Mouse (Mus musculus): ENCODE data around the gene Ptpn1.

The Ptpn1 gene

DNA sequence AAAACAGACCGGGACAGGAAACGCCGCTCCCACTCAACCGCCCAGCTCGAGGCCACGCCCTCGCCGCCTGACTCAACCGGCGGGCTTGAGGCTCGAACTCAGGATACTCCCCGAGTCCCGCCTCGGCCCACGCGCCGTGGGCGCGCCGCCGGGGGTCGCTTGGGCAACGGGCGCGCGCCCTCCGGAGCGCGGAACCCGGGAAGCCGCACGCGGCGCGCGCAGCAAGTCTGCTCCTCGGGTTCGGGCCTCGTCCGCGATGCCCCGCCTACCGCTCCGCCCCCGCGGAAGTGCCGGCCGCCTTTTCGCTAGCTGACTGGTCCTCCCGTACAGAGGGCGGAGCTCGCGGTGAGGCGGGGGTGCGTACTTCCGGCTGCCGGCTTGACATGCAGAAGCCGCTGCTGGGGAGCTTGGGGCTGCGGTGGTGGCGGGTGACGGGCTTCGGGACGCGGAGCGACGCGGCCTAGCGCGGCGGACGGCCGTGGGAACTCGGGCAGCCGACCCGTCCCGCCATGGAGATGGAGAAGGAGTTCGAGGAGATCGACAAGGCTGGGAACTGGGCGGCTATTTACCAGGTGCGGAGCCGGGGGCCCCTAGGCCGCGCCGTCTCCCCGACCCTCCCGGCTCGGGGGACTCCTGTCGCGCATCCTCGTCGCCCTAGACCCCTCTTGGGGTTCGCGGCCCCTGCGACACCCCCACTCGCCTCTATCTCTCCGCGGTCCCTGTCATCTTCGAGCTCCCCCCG is at the start of gene Ptpn1:
Gene Ptpn1 (plus strand): TSS at position 73 of the 742 bp plus-strand sequence.
- peak; percentile 97 for DNase-seq

GRCm38 (mm10) chr2:167886485-167886884 is 45.4 kb upstream of the Ptpn1 start:
- DNase-seq: no peak

DNA sequence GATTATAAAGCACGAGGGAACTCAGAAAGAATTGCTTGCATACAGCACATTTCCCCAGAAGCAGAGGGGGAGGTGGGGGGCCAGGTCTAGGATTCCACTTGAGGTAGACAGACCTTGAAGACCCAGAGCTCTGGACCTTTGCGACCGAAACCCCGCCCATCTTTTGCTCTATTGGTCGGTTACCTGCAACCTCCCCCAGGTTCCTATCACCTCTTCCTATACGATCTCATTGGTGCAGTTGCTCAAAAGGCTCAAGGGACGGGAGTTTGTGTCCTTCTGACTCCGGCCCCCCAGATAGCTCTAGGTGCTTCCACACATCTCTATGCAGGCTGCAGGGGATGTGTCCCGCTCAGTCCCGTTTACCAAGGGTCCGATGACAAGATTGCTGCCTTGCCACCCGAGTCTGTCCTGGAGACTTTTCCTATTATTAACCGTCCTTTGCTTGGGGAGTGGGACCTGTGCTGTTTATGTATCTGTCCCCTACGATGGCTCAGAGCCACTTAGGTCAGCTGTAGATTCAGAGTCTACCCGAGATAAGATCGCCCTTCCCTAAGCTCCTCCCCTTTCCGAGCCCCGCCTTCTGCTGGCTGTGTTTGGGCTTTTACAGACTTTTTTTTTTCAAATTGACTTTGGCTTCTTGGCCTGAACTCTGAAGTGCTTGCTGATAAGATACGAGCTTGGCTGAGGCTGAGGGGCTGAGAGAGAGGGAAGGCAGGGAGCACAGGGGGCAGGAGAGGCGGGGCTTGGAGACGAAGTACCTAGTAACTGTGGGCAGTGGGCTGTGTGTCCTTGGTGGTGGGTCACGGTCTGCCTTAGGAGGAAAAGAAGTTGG is 44.1 kb upstream of the Ptpn1 start:
- DNase-seq: no peak

- DNase-seq: no peak
Measured at GRCm38 (mm10) chr2:167888834-167889233, 43.0 kb upstream of the Ptpn1 start.

DNA sequence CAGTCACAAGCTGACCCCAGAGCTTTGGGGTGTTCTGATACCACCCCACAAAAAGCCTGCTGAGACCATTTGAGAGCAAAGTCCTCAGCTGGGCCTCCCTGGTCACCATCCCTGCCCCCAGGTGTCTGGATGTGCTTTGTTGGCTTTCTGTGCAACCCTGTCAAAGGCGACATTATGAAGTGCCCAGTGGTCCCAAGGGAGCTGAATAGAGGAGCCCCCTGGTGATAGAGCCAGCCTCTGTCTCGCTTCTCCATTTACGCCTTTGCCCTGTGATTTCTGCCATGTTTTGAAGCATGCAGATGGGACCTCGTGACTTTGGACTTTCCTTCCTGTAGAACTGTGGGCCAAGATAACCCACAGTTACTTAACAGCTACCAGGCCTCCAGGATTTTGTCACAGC is 42.0 kb upstream of the Ptpn1 start:
- no peak for DNase-seq

DNA sequence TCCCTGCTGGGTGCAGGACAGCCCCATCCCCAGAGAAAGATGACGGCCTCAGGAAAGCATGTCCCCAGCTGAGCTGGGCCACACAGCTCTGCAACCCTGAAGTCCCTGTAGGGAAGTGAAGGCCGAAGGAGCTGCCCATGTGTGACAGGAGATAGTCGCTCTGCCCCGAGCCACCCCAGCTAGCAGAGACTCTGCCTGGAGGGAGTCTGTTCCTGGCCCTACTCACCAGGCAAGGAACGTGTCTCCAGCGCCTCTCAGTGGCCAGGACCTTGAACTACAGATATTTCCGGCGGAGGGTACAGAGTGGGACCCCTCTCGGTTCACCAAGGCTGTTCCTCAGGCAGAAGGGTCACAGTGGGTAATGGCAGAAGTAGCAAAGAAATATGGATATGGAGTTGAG is 39.9 kb upstream of the Ptpn1 start:
- DNase-seq: peak; percentile 8

- no peak for DNase-seq
Measured at GRCm38 (mm10) chr2:167893680-167894079, 38.2 kb upstream of the Ptpn1 start.

GRCm38 (mm10) chr2:167894948-167895372 is 36.9 kb upstream of the Ptpn1 start:
- peak; percentile 69 for DNase-seq

DNA sequence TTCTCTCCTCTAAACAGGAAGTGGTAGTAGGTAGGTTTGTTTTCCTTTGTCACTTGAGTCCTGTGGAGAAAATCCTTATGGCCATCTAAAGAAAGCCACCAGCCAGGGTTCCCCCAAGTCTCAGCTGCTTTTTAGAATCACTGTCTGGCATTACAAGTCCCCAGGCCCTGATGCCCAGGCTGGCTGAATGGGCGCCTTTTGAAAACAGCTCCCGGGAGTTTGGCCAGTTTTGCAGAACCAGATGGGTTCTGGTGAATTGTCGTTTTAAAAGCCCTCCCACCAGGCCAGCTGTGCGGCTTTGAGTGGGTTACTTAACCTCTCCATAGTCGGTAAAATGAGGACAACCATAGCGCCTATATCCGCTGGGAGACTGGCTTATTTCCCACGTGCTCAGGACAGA is 34.0 kb upstream of the Ptpn1 start:
- DNase-seq: no peak

- DNase-seq: no peak
Measured at GRCm38 (mm10) chr2:167899989-167900421, 31.9 kb upstream of the Ptpn1 start.

- DNase-seq: no peak
Measured at GRCm38 (mm10) chr2:167902116-167902703, 29.6 kb upstream of the Ptpn1 start.

DNA sequence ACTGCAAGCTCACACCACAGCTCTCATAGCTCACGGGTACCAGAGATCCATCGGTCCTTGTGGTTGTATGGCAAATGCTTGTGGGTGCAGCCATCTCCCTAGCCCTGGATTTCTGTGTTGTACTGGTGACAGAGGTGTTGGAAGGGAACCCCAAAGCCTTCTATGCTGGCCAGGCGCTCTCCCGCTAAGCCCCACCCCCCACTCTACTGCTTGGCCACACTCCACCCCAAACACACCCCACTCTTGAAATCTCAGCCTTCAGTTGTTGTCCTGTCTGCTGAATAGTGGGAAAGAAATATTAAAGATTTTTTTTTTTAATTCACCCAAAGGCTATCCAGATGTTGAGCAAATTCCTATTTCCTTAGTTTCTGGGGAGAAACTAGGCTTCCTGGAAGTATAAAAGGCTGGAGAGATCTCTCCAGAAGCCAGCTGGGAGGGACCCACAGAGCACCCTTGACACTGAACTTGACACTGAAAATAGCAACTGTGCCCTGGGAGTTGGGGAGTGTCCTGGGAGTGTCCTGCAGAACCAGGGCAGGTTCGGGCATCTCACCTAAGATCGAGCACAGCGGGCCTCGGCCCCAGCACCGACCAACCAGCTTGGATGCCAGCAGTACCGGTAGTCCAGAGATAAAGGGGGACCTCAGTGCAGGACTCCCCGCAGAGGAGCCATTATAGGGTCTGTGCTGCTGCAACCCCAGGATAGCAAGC is 28.5 kb upstream of the Ptpn1 start:
- DNase-seq: no peak

DNA sequence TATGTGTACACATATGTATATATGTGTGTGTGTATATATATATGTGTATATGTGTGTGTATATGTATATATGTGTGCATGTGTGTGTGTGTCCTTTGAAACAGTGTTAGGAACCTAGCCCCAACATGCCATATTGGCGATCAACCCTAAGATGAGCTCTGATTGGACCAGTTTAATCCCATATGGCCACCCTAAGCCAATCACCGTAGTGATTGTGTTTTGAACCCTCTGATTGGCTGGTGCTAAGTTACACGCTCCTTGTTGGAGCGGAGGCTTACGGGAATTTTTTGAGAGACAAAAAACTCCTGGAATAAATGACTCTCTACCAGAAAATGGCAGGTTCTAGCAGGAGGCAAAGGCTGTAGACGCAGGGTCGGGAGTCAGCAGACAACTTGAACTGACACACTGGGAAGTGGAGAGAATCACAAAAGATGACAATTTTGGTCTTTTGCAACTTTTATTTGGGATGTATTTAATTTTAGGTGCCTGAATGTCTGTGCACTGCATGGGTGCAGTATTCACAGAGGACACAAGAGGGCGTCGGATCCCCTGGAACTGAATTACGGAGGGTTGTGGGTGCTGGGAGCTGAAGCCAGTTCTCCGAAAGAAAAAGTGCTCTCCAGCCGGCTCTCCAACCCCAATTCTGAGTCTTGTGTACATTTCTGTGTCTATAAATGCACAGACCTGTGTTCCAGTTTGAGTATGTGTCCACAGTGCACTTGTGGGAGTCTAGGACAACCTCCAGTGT is 27.1 kb upstream of the Ptpn1 start:
- no peak for DNase-seq

GRCm38 (mm10) chr2:167905561-167905960 is 26.3 kb upstream of the Ptpn1 start:
- DNase-seq: no peak

DNA sequence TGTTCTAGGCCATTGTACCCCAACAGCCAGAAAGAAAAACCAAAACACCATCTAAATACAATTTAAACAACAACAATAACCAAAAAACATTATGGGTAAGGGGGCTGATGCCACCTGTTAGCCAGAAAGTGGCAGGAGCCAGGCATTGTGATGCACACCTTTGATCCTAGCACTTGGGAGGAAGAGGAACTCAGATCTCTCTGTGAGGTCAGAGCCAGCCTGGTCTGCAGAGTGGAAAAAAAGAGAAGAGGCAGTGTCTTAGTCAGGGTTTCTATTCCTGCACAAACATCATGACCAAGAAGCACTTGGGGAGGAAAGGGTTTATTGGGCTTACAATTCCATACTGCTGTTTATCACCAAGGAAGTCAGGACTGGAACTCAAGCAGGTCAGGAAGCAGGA is 25.1 kb upstream of the Ptpn1 start:
- DNase-seq: no peak

- no peak for DNase-seq
Measured at GRCm38 (mm10) chr2:167909531-167910177, 22.2 kb upstream of the Ptpn1 start.

DNA sequence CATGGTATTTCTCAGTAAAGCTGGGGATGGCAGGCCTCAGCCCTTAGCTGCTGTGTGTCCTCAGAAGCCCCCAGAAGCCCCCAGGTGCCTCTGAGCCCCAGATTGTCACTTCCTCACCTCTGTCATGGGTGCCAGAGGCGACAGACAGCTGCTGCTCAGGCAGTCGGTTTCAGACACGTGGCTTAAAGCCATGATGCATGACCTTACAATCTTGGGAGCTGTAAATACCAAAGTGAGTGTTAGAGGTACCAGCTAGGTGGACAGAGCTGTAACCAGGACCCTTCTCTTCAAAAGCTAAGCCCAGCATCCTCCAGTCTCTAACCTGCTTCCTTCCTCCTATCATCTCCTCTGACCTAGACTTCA is 21.7 kb upstream of the Ptpn1 start:
- no peak for DNase-seq

DNA sequence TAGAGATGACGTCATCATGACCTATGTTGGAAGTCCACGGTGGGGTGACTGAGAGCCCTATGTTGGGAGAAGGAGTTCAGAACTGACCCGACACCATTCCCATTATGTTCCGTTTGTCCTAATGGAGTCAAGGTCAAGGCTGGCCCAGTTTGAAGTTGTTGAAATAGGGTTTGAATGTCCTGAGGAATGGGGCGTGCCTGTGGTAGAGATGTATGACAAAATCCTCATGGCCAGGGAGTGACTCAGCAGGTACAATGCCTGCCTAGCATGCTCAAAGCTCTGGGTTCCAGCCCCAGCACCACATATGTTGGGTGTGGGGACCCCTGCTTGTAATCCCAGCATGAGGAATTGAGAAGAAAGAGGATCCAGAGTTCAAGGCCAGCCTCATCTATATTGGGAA is 20.3 kb upstream of the Ptpn1 start:
- no peak for DNase-seq

DNA sequence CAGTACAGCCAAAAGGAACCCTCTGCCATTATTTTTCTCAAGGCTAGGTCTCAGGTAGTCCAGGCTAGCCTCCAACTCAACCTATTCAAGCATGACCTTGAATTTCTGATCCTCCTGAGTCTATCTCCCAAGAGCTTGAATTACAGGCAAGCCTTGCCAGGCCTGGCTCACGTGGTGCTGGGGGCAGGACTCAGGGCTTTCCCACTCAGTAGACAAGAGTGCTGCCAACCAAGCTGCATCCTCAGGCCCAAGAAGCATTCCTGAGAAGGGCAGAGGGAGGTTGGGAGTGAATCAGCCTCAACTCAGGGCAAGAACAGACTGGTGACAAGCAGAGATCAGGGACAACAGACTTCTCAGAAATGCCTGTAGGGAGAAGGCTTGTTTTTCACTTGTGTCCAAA is 12.8 kb upstream of the Ptpn1 start:
- DNase-seq: no peak

DNA sequence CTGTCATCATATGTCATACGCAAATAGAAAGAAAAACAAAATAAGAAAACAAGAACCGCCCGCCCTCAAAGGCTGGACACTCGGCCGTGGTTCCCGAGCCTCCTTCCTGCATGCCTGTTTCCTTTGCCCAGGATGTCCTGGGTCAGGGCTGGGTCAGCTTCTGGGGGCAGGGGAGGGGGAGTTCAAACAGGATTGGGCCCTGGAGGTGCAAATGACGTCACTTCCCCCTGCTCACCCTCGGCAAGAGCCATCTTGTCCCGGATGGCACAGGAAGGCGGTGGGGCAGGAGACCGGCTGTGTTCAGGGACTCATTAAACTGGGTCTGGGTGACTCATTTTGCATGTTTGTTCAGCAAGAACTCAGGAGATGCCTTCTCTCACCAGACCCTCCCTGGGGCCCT is 11.8 kb upstream of the Ptpn1 start:
- no peak for DNase-seq

DNA sequence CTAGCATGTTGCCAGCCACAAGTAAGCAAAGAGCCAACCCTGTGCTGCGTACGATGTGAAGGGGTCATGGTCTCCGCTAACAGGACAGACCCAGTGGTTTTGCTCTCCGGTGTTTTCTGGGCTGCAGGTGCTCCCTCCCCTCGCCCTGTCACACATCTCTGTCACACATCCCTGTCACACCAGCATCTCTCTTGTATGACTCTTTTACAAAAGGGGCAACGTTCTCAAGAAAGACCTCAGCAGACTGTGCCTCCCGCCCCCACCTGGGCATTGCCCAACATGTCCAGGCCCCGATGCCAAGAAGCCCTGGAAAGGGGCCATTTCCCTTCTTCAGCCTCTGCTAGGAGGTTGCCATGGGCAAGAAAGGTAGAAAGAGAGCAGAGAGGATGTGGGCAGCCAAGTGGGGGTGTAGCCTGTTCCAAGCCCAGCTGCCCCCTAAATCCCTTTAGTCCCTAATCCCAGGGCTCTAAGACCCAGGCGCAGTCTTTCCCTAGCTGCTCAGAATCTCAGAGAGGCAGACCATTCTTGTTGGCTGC is 10.8 kb upstream of the Ptpn1 start:
- DNase-seq: no peak

DNA sequence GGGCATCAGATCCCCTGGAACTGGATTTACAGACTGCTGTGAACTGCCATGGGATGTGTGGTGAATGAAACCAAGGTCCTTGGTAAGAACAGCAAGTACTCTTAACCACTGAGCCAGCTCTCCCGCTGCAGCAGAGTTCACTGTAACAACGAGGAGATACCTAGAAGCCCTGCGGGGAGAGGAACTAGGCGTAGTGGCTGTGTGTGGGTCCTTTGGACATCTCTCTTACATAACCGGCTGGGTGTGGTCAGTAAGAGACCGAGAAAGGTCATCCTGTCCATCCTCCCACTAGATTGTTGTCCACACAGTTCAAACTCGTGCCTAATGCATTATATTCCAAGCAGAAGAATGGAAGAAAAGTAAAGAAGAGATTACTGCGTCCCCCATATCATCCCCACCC is 10.0 kb upstream of the Ptpn1 start:
- no peak for DNase-seq
